Mouse (Mus musculus) retina, postnatal 7 days (tissue): ENCODE measurements around the gene Ddx42.

Source experiments
- DNase-seq: peaks from one replicate; pipeline ENCODE4 v3.0.0-alpha.2; 2012; ENCODE audit warnings: low read depth, low spot score

Ddx42 gene

GRCm38 (mm10) chr11:106268326-106269059 is 51.8 kb downstream of the Ddx42 start:
- no peak for DNase-seq

GRCm38 (mm10) chr11:106269060-106269431 is 52.3 kb downstream of the Ddx42 start:
- DNase-seq: no peak

- no peak for DNase-seq
These were observed 54.5 kb downstream of the Ddx42 start for GRCm38 (mm10) chr11:106271131-106271793.

GRCm38 (mm10) chr11:106271794-106272643 is 55.3 kb downstream of the Ddx42 start:
- DNase-seq: no peak

- peak; percentile 97 for DNase-seq
These were observed 56.1 kb downstream of the Ddx42 start, which contains the start of gene Smarcd2 for GRCm38 (mm10) chr11:106272644-106273310. Smarcd2 (minus strand) TSS chr11:106272972.

GRCm38 (mm10) chr11:106273311-106273684 is 56.6 kb downstream of the Ddx42 start:
- no peak for DNase-seq

GRCm38 (mm10) chr11:106273811-106274210 is 57.1 kb downstream of the Ddx42 start:
- no peak for DNase-seq

GRCm38 (mm10) chr11:106274374-106274773 is 57.6 kb downstream of the Ddx42 start:
- DNase-seq: no peak

GRCm38 (mm10) chr11:106274971-106275411 is 58.3 kb downstream of the Ddx42 start:
- DNase-seq: no peak

- peak; percentile 93 for DNase-seq
These were observed 59.7 kb downstream of the Ddx42 start, which contains the start of gene Tcam1 for GRCm38 (mm10) chr11:106276454-106276853. Tcam1 (plus strand) TSS chr11:106276672.

GRCm38 (mm10) chr11:106282452-106282851 is 65.7 kb downstream of the Ddx42 start:
- DNase-seq: no peak

- no peak for DNase-seq
These were observed 66.6 kb downstream of the Ddx42 start for GRCm38 (mm10) chr11:106283371-106283770.

GRCm38 (mm10) chr11:106284126-106284525 is 67.4 kb downstream of the Ddx42 start:
- DNase-seq: no peak

- no peak for DNase-seq
These were observed 69.5 kb downstream of the Ddx42 start for GRCm38 (mm10) chr11:106286206-106286605.

- DNase-seq: no peak
These were observed 70.3 kb downstream of the Ddx42 start for GRCm38 (mm10) chr11:106286987-106287386.

- peak; percentile 81 for DNase-seq
These were observed 72.6 kb downstream of the Ddx42 start for GRCm38 (mm10) chr11:106289369-106289768.

GRCm38 (mm10) chr11:106290376-106290775 is 73.7 kb downstream of the Ddx42 start:
- DNase-seq: no peak

GRCm38 (mm10) chr11:106291861-106292260 is 75.1 kb downstream of the Ddx42 start:
- no peak for DNase-seq
